Mouse (Mus musculus): ENCODE measurements around the gene Olfr458. TPM values are rescaled to one million over a fixed set of nuclear protein-coding genes. Genes with fewer than 3 reads are reported as not detected.

The Olfr458 gene
- total RNA-seq, 2 experiments from 2014 or later, result not detected

Other genes starting within 250 kb of the Olfr458 start
- gene Tas2r144, start 249.9 kb downstream of the Olfr458 start, total RNA-seq (2021), result not detected
- gene Gstk1, start 219.3 kb downstream of the Olfr458 start, total RNA-seq (2021), result 10 to 100 TPM; 45.4 to 57.2 TPM
- under 1 TPM; 0.19 to 0.27 TPM for gene Tmem139, start 203.2 kb downstream of the Olfr458 start, total RNA-seq (2021)
- gene Casp2, start 200.2 kb downstream of the Olfr458 start, total RNA-seq (2021), result 1 to 10 TPM; 3.7 to 4.1 TPM
- 100 to 1,000 TPM; 153 TPM for gene Clcn1, start 178.5 kb downstream of the Olfr458 start, total RNA-seq (2021)
- under 1 TPM; 0.21 to 0.30 TPM for gene Fam131b, start 140.6 kb downstream of the Olfr458 start, total RNA-seq (2021)
- gene Zyx, start 115.6 kb downstream of the Olfr458 start, total RNA-seq (2021), result 10 to 100 TPM; 20.2 to 25.5 TPM
- under 1 TPM; 0.07 to 0.23 TPM for gene Epha1, start 91.9 kb downstream of the Olfr458 start, total RNA-seq (2021)
- gene Tas2r143, start 65.0 kb downstream of the Olfr458 start, total RNA-seq (2021), result not detected
- gene Tas2r135, start 59.8 kb downstream of the Olfr458 start, total RNA-seq (2021), result not detected
- not detected for gene Tas2r126, start 30.7 kb downstream of the Olfr458 start, total RNA-seq (2021)
- gene Olfr457, start 11.1 kb upstream of the Olfr458 start, total RNA-seq (2021), result not detected
- gene Olfr456, start 22.0 kb upstream of the Olfr458 start, total RNA-seq (2021), result not detected
- not detected for gene Olfr455, start 82.4 kb upstream of the Olfr458 start, total RNA-seq (2021)
- not detected for gene Tcaf3, start 132.5 kb upstream of the Olfr458 start, total RNA-seq (2021)
- 1 to 10 TPM; 1.7 to 2.0 TPM for gene Tcaf2, start 180.1 kb upstream of the Olfr458 start, total RNA-seq (2021)
- gene Tcaf1, start 244.9 kb upstream of the Olfr458 start, total RNA-seq (2021), result 1 to 10 TPM; 4.7 to 4.9 TPM